Mouse (Mus musculus): ENCODE measurements around the gene Col24a1.
A peak's percentile ranks its signal among the peaks of the same experiment; 100 is the strongest.

The Col24a1 gene

DNA sequence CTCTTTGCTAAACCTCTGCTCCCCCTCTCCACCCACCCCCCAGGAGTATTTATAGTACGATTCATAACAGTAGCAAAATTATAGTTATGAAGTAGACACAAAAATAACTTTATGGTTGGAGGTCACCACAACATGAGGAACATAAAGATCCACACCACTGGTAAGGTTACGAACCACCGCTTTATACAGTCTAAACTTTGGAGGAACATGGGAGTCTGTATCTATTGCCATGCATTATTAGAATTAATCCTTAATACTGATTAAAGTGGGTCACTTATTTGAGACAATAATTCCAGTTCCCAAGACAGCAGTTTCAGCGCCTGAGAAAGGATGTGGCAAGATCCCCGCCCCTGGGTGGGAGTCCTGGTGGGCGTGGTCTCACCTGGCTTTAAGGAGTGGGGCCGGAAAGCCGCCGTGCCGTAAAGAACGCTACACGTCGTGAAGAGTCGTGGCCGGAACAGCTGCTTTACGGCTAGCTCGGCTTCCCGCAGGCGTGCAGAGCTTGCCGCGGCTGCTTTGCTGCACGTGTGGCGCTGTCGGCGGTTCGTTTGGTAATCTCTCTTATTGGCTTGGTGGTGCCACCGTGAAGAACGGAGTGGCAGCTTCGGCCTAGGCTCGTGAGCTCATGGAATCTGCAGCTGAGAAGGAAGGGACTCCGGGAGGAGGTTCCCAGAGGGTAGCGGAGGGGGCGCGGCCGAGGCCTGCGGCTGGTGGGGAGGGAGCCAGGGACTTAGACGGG is 283.6 kb downstream of the Col24a1 start, which contains the start of gene Znhit6:
Gene Znhit6, plus strand, starts transcription at position 463 of the 739 bp plus-strand sequence.
- DNase-seq = peak; percentile 96

DNA sequence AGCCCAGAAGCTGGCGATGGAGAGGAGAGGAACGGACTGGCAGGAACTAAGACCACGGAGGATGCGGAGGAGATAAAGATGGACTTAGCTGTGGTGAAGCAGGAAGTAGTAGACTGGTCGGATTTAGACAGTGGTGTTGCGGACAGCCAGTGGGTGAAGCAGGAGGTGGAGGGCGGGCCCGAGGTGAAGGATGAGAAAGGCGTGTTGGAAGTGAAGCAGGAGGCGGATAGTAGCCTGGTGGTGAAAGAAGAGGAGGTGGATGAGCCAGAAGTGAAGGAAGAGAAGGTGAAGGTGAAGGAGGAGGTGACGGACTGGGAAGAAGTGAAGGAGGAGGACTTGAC is 284.2 kb downstream of the Col24a1 start:
- no peak for DNase-seq

DNA sequence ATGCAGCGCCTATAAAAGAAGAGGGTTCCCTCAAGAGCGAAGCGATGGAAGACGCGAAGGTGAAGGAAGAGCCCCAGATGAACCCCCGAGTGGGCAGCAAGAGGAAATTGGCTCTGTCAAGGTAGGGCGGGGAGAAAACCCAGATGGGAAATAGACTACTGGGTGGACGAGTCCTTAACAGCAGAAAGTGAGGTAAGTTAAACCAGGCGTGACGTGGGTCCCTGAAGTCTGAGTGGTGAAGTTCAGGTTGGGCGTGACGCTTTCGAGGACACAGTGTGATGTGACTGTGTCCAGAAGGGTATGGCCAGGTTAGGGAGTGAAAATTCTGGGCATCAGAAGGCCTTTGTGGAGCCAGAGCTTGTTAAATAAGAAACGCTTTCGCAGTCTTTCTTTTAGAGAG is 284.6 kb downstream of the Col24a1 start:
- DNase-seq = peak; percentile 10

DNA sequence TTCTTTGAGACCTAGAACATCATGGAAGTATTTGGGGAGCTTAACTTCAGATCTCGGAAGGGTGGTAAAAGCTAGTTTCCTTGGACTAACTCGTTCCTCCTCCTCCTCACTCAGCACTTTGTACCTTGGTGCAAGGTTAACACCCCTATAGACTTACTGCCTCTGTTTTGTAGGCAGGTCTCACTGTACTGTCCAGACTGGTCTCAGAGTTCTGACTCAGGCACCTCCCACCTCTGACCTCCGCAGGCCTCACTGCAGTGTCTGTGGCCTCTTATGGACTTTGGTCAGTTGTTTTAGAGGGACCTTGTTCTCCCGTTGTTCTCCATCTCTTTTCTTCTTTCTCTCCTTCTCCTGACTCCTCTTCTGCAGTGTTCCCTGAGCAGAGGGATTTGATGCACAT is 290.8 kb downstream of the Col24a1 start:
- no peak for DNase-seq

DNA sequence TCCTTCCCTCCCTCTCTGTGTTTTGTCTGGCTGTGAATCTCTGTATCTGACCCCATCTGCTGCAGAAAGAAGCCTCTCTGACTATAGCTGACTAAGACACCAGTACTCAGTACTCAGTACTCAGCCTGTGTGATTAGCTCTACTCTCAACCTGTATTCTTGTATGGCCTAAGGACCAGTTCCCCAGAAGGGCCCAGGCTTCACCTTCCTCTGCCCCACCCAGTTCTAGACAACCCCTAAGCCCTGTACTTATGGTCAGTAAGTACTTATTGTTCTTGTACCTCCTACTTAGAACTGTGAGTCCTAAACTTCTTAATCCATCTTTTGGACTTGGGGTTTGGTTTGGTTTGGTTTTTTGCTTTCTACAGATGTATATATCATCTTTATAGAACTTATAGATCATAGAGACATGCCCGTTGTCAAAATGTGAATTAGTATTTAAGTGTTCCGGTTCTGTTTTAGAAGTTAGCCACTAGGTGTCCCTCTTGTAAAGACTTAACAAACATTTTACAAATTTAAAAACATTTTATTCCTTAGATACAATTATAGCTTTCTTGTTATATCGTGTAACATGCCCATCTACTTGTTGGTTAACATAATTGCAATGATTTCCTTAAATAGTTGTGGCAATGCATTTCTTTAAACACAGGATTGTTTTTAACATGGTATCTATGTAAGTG is 291.4 kb downstream of the Col24a1 start:
- DNase-seq = no peak

DNA sequence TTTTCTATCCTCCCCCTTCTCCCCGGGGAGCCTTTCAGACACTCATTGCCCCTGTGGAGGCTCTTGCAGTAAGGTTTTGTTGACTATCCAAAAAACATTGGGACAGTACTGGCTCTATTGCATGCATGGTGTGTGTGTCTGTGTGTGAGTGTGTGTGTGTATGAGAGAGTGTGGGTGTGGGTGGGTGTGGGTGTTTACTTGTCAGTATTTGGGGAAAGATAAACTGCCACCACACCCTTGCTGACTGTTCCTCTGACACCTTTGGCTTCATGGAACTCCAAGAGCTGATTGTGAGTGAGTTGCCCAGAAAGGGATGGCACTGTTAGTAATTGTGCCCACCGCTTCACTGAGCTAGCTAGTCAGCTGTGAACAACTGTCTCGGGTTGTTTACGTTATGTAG is 298.3 kb downstream of the Col24a1 start:
- DNase-seq = no peak

DNA sequence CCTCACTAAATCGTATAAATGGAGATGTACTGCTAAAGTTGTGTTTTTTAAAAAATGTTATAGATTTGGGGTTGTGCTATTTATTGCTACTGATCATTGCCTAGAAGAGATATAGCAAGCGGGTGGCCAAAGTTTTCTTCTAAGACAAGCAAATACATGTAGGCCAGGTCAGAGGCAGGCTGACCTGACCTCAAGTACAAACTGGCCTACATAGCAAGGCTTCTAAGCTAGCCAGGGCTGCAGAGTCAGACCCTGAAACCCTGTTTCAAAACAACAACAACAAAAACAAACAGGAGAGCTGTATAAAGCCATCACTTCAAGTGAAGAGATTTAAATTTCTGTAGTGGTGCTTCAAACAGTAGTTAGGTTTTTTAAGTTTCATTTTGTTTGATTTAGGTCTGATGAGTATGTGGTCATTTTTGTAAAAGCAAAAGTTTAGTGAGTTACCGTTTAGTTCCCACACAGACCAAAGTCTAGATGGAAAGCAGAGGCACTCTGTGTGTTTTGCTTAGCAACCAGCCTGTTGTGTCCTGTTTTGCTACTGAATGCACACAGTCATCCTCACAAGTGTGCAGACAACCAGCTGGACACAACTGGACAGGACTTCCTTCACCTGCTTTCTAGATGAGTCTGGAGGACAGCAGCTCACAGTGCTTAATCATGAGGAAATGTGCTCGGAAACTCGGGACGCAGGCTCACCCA is 299.7 kb downstream of the Col24a1 start:
- no peak for DNase-seq

DNA sequence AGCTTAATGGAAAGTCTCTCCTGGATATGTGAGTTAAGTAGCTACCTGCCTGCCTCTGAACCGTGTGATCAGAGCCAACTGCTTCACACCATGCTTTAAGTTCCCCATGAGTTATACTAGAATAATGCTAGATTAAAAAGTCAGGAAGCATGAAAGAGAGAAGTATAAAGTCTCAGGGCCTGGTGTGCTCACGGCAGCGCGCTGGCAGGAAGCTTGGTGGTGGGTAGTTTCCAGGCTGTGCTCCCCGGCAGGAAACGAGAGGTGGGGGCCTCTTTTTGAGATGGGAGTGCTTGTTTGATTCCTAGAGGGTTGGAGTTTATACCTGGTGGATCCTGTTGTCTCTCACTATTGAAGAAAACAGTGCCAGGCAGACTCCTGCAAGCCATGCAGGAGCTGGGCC is 303.1 kb downstream of the Col24a1 start:
- no peak for DNase-seq

DNA sequence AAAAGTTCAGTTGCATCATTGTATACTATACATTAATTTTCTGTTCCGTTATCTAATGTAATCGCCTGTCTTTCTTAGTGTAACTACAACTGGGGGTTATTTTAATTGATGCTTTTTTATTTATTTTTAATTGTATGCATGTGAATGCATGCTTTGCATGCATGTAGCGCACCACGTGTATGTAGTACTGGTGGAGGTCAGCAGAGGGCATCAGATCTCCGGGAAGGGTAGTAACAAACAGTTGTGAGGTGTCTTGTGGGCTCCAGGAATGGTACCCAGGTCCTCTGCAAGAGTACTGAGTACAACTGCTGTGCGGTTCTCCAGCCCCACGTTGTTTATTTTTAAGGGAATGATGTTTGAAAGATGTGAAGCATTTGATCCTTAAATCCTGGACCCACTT is 306.8 kb downstream of the Col24a1 start:
- peak; percentile 30 for DNase-seq

DNA sequence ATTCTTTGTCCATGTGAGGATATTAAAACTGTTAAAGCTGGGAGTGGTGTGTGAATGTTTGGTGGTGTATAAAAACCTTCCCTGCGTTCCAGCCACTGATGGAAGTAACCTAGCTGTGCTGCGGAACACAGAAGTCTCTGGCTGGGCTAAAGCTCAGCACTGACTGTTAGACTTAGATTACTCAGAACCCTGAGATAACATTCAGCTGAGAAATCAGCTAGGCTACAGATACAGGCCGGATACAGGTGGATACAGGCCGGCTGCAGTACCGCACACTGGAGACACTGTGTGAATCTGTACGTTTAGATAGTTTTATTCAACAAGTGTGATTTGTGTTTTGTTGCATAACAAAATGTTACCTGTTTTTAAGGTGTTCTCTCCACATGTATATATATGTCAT is 308.5 kb downstream of the Col24a1 start:
- DNase-seq = no peak

DNA sequence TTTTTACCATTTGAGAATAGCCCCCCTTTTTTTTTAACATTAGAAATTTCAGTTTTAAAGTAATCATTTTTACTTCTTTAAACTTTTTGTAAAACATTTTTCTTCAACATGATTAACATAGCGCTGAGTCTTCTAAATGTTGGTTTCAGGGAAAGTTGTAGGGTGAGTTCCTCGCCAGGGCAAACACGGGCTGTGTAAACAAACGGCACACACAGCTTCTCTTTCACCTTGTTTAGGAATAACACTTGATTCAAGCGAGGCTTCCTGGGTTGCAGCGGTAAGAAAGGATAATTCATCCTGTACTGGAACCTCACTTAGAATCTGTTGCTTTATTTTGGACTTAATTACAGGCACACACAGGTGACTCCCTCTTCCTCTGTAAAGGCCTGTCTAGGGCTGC is 309.1 kb downstream of the Col24a1 start:
- DNase-seq = no peak
